Mouse (Mus musculus) adrenal gland, adult 18-20 months (tissue): ENCODE results near the gene Dmrt1. TPM values are rescaled to one million over a fixed set of nuclear protein-coding genes. Genes with fewer than 3 reads are reported as not detected.
A peak's percentile ranks its signal among the peaks of the same experiment; 100 is the strongest.
"Not testable (repeated sequence)": the region's sequence is repeated elsewhere in the genome, so short reads cannot be mapped to it uniquely, and the experiment has no call there.

Source experiments
- DNase-seq, 2 experiments: peaks; one replicate each; pipeline ENCODE4 v3.0.0; 2021 to 2022; ENCODE audit warnings: low spot score in 2 of 2
- long read RNA-seq, 2 experiments: library from polyadenylated mRNA; stranded (forward); transcript quantifications; one replicate each; pipeline ENCODE4 v2.0.0; 2021
- total RNA-seq, 2 experiments: library from RNA; stranded (reverse); gene quantifications; 1 replicate in 1 of 2; 2 replicates in 1 of 2; pipeline ENCODE4 v1.2.3; 2021

The Dmrt1 gene
- not detected for total RNA-seq
- long read RNA-seq, experiment 1: 0 reads
- long read RNA-seq, experiment 2: 0 reads

DNA sequence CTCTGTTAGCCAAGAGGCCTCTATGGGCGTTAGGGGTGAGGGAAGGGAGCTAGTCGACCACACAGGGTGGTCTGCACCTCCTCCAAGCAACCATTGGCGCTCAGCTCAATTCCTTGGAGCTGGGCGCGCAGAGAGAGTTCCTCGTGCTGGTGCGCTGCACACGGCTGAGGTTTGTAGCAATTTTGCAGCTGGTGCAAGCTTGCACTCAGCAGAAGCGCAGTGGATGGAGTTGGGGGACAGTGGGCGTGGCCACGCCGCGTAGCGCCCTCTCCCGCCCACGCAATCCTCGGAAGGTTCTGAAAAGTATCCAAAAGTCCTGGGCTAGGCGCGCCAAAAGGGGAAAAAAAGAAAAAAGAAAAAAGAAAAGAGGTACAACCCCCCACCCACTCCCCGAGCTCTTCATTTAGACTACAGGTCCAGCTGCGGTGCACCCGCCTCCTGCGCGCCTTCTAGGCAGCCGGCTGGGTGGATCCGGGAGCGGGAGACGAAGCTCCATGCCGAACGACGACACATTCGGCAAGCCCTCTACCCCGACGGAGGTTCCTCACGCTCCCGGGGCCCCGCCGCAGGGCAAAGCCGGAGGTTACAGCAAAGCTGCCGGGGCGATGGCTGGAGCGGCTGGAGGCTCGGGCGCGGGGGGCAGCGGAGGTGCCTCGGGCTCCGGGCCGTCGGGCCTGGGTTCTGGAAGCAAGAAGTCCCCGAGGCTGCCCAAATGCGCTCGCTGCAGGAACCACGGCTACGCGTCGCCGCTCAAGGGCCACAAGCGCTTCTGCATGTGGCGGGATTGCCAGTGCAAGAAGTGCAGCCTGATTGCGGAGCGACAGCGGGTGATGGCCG is at the start of gene Dmrt1:
Gene Dmrt1, plus strand, starts transcription at position 259 of the 837 bp plus-strand sequence.
- no peak for DNase-seq

- no peak for DNase-seq
Observed at GRCm38 (mm10) chr19:25460760-25461159, 44.7 kb upstream of the Dmrt1 start.

- no peak for DNase-seq
Observed at GRCm38 (mm10) chr19:25461553-25462320, 43.7 kb upstream of the Dmrt1 start.

DNA sequence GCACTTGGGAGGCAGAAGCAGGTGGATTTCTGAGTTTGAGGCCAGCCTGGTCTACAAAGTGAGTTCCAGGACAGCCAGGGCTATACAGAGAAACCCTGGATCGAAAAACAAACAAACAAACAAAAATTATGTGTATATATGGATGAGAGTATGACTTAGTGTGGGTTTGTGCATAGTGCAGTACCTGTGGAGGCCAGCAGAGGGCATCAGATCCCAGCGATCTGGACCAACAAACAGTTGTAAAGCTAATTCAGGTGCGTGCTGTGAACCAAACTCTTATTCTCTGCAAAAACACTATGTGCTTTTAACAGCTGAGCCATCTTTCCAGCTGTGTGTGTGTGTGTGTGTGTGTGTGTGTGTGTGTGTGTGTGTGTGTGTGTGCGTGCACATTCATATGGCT is 29.6 kb upstream of the Dmrt1 start:
- not testable (repeated sequence) for DNase-seq

DNA sequence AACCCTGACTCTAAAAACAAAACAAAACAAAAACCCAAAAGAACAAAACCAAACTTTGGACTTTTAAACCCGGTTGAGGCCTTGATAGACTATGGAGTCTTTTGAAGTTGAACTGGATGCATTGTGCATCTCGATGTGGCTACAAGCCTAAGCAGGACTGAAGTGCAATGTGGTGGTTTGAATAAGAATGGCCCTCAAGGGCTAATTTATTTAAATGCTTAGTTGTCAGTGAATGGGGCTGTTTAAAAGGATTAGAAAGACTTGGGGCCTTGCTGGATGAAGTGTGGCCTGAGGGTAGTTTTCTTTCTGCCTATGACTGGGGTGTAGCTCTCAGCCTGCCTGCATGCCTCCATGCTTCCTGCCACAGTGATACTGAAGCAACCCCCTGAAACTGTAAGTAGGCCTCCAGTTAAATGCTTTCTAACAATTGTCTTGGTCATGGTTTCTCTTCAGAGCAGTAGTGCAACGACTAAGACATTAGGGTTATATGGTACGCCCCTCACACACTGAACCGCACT is 26.2 kb upstream of the Dmrt1 start:
- no peak for DNase-seq

DNA sequence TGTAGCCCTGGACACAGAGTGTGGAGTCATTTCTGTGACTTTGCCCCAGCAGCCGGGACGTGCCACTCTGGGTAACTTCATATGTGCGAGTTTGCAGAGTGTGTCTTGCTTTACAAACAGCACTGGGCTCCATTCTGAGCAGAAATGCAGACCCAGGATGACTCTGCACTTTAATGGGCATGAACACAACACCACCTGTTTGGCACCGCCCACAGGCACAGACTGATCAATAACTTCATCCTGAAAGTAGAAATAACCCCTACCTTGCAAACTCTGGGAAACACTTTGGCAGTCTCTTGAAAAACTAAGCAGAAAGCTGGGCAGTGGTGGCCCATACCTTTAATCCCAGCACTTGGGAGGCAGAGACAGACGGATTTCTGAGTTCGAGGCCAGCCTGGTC is 24.6 kb upstream of the Dmrt1 start:
- no peak for DNase-seq

GRCm38 (mm10) chr19:25486561-25486960 is 18.9 kb upstream of the Dmrt1 start:
- no peak for DNase-seq

DNA sequence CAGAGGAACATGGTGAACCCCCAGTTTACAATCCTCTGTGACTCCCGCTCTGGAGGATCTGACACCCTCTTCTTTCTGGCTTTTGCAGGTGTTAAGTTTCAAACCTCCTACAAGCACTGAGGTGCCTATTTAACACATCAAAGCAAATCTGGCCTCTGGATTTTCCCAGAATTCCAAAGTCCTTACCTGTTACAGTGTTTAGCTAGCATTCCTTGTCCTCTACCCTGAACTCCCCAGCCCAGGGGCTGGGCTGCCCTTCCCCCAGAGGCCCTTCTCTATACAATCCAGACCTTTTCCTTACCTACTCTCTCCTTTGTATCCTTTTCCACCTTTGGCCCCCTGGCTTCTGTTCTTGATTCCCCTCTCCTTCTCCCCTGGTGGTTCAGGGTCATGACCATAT is 18.1 kb upstream of the Dmrt1 start:
- no peak for DNase-seq

GRCm38 (mm10) chr19:25488546-25488945 is 16.9 kb upstream of the Dmrt1 start:
- no peak for DNase-seq

- DNase-seq: no peak
Observed at GRCm38 (mm10) chr19:25489546-25489945, 15.9 kb upstream of the Dmrt1 start.

DNA sequence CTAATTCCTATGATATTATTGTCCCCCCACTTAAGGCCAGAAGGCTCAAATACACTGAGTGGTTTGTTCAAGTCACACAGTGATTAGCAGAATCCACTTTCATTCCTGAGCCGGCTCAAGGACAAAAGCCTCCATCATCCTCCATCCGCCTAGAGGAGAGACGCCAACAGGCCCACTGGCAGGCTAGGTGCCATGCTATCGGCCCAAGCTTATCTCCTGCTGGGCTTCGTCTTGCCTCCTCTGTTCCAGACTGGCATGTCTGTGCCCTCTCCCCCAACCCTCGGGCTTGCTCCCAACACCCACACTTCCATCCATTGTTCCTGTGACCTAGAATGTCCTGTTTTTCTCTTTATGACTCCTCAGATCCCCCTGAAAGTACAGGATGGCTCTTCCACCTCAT is 8.0 kb upstream of the Dmrt1 start:
- no peak for DNase-seq

DNA sequence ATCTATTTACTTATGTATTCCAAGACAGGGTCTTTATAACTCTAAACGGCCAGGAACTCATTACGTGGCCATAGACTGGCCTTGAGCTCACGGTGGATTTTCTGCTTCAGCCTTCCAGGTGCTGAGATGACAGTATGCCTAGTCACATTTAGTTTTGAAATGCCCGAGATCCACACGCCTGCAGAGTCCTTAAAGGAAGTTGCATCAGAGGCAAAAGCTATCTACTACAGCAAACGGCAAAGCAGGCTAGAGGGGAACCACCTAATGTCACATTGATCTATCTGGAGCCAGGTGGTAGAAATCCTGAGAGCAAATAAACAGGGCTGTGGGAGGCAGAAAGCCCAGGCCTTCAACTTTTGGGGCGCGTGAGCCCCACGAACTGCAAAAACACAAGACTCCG is 540 bp upstream of the Dmrt1 start:
- DNase-seq: no peak

DNA sequence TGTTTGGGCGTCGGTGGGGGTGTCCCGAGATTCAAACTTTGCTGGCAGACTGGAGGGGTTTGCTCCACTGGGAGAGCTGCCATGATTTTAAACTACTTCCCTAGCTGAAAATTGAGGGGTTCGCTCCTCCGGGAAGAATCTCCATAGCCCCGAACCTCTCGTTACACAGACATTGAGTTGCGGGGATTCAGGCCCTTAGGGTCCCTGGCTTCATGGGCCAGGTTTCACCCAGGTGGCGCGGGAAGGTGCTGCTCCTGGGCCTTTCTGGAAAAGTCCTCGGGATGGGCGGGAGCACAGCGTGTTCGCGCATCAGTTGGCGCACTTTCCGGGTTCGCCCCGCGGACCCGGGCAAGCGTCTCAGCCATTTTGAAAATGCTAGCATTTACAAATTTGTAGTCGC is 1.2 kb downstream of the Dmrt1 start:
- DNase-seq: no peak

- DNase-seq: no peak
Observed at GRCm38 (mm10) chr19:25514986-25515530, 9.6 kb downstream of the Dmrt1 start.

DNA sequence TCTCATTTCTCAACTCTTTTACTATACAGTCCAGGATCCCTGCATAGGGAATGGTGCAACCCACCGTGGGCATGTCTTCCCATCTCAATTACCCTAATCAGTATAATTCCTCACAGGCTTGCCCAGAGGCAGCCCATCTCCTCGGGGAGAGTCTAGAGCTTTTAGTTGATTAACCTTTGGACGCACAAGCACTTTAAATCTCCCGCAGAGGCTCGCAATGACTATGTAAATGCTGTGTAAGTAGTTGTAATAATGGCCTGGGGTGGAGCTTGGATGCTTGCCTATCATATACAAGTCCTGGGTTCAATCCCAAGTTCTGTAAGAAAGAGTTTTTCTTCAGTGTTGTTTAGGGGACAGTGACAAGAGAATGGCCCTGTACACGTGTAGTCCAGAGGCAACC is 18.7 kb downstream of the Dmrt1 start:
- no peak for DNase-seq

GRCm38 (mm10) chr19:25525726-25526125 is 20.3 kb downstream of the Dmrt1 start:
- DNase-seq: no peak

DNA sequence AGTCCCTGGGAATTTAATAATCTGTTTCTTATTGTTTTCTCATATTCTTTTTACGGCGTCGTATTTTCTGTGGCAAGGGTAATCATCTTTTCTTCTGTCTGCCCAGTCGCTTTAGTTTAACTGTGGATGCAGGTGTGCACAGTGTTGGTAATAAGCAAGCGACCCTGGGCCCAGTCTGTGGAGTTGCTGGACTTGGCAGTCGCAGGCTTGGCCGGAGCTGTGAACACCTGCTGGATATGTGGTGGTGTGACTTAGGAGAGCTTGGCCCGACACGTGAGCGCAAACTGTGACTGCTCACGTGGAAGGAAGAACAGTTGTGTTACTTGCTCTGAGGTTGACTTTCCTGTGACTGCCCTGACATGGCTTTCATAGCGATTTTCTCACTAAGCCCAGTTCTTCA is 24.3 kb downstream of the Dmrt1 start:
- no peak for DNase-seq

DNA sequence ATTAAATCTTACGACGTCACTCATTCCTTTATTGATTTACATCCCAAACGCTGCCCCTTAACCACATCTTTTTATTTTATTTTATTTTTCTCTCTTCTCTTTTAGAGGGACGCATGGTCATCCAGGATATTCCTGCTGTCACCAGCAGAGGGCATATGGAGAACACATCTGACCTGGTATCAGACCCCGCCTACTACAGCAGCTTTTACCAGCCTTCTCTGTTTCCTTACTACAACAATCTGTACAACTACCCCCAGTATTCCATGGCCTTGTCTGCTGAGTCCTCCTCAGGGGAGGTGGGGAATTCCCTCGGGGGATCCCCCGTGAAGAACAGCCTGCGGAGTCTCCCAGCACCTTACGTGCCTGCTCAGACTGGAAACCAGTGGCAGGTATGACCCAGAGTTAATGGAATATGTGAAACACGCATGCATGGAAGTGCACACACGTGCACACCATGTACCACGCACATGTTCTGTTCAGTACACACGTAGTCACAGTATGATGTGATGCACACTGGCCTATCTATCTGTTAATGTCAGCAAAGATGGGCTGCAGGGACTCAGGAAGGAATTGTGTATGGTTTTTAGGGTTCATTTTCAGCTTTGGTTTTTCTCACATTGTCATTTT is 40.4 kb downstream of the Dmrt1 start:
- peak; percentile 17 to 25 for DNase-seq

DNA sequence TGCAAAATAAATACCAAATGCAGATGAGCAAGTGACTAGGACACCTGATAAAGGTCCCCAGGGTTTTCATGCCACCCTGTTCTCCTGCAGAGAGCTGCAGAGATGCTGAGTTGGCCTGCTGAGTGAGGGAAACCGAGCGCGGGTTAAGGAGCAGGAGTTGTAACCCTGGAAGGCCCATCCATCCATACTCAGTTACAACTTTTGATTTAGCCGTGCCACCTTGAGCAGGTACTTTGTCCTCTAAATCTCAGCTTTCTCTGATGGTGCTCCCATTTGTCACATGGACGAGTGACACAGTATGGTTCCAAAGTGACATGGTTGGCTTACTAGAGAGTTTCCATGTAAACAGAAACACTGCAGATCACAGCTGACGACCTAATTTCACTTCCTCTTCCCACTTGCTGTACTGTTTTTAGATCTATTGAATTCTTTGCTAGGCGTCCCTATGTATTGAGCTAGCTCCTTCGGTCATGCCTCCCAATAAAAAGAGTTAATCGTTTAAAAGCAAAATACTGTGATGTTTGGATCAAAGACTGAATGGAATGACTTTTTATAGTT is 41.7 kb downstream of the Dmrt1 start:
- no peak for DNase-seq

GRCm38 (mm10) chr19:25550346-25550745 is 44.9 kb downstream of the Dmrt1 start:
- no peak for DNase-seq

GRCm38 (mm10) chr19:25551053-25551452 is 45.6 kb downstream of the Dmrt1 start:
- DNase-seq: no peak
